Mouse (Mus musculus): ENCODE measurements at regions not wholly inside any gene's neighbourhood (a gene's known extent, or its start where the extent isn't known, plus 50 kb on each side); places are given as distances from the start of the nearest gene placed in this dataset.

DNA sequence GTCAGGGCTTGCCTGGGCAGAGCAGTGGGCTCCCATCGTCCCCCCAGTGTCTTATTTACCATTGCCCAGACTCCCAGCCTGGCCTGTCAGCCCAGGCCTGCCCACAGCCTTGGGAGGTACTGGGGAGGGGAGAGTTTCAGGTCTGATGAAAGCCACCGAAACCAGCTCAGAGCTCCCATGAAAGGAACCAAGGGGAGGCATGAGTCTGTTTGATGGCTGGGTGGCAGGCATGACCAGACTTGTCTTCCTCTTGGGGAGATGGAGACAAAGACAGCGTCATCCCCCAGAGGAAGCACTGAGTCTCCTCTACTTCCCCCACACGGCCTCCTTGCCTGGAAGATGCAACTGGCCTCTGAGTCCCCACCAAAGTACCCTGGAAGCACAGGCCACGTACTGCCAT is 196.7 kb downstream of the Opa1 start:
- H3K9me3 ChIP-seq (ENCODE audit: control insufficient read depth, low read length): no peaks in the 10 kb centered on the region
- 70% methylated on average over 5 of the region's 5 CpGs for WGBS
- no peak overlapping the region for H3K27ac ChIP-seq (ENCODE audit: low read depth, low read length)
- no peak; the same call in 1 of the 2 replicates for ATAC-seq (ENCODE audit: low FRiP score, low TSS enrichment)
- H3K4me2 ChIP-seq (replicated peaks; ENCODE audit: low read depth, low read length): no peak overlapping the region
- no peaks in the 10 kb centered on the region for H3K36me3 ChIP-seq (ENCODE audit: control insufficient read depth, insufficient read depth, low read length)
- H3K4me3 ChIP-seq (ENCODE audit: low read length): no peak overlapping the region
- H3K9ac ChIP-seq (ENCODE audit: low read depth, low read length): no peak overlapping the region
- H3K27me3 ChIP-seq (ENCODE audit: control insufficient read depth, insufficient read depth, low read length): no peaks in the 10 kb centered on the region
- H3K4me1 ChIP-seq (ENCODE audit: control insufficient read depth, insufficient read depth, low read length): peaks cover 10% of the 10 kb centered on the region

DNA sequence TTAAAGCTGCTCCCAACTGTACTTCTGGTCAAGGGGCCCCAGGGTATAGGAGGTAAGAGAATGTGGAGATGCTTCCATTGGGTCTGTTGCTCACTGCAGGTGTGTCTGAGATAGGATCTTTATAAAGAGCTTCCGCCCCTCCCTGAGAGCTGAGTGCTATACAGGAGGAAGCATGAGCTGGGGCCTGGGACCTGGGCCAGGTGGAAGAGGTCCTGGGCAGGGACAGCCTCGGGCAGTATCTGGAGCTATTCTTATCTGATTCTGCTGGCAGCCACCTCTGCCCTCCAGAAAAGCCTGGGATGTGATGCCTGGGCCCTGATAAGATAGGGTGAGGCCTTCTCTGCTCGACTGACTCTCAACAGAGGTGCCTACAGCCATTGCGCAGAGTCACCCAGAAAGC is 203.3 kb downstream of the Opa1 start:
- Histone ChIP-seq H3K9me3 (ENCODE audit: control insufficient read depth, low read length) (peaks cover 3% of the 10 kb centered on the region; the same call in 1 of the 2 replicates), H3K4me1 (ENCODE audit: control insufficient read depth, insufficient read depth, low read length) (no peaks in the 10 kb centered on the region), H3K27me3 (ENCODE audit: control insufficient read depth, insufficient read depth, low read length) (no peaks in the 10 kb centered on the region), H3K36me3 (ENCODE audit: control insufficient read depth, insufficient read depth, low read length) (no peaks in the 10 kb centered on the region), H3K27ac (ENCODE audit: low read depth, low read length) (no peak overlapping the region), H3K4me2 (replicated peaks; ENCODE audit: low read depth, low read length) (no peak overlapping the region), H3K4me3 (ENCODE audit: low read length) (no peak overlapping the region), H3K9ac (ENCODE audit: low read depth, low read length) (no peak overlapping the region)
- ATAC-seq (ENCODE audit: low FRiP score, low TSS enrichment): no peak
- 86% methylated on average over 4 of the region's 4 CpGs for WGBS

DNA sequence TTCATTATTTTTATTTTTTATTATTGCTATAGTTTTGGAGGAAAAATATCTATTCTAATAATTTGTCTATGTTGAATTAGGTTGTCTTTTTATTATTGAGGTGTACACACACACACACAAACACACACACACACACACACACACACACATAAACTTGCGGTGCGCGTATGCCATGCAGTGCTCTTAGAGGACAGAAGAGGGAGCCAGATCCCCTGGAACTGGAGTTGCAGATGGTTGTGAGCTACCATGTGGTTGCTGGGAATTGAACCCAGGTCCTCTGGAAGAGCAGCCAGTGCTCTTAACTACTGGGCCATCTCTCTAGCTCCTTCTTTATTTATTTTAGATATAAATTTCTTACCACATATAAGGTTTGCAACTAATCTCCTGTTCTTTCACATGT is 206.0 kb downstream of the Opa1 start:
- no peak for ATAC-seq (ENCODE audit: low FRiP score, low TSS enrichment)
- Histone ChIP-seq H3K27ac (ENCODE audit: low read depth, low read length) (no peak overlapping the region), H3K9ac (ENCODE audit: low read depth, low read length) (no peak overlapping the region), H3K4me2 (replicated peaks; ENCODE audit: low read depth, low read length) (no peak overlapping the region), H3K27me3 (ENCODE audit: control insufficient read depth, insufficient read depth, low read length) (no peaks in the 10 kb centered on the region), H3K9me3 (ENCODE audit: control insufficient read depth, low read length) (peaks cover 3% of the 10 kb centered on the region; the same call in 1 of the 2 replicates), H3K36me3 (ENCODE audit: control insufficient read depth, insufficient read depth, low read length) (no peaks in the 10 kb centered on the region), H3K4me3 (ENCODE audit: low read length) (no peak overlapping the region), H3K4me1 (ENCODE audit: control insufficient read depth, insufficient read depth, low read length) (peaks cover 3% of the 10 kb centered on the region; the same call in 1 of the 2 replicates)
- 98% methylated on average over 3 of the region's 3 CpGs for WGBS

DNA sequence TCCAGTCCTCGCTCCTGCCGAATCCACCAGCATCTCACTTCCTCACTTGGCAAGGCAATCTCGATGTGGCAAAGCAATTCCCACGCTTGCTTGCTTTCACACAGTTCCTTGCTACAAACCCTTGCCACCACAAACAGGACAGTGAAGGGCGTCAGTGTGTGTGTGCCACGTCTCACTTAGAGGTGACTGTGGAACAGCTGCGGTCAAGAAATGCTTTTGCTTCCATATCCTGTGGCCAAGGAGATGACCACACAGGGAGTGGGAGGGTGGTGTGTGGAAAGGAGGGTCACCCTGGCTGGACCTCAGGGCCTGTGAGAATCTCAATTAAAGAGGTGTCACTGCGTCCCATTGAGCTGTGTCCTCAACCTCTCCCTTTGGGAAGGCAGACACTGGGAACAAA is 207.4 kb downstream of the Opa1 start:
- H3K36me3 ChIP-seq (ENCODE audit: control insufficient read depth, insufficient read depth, low read length): no peaks in the 10 kb centered on the region
- no peak for ATAC-seq (ENCODE audit: low FRiP score, low TSS enrichment)
- peak overlapping the region; percentile 94 for H3K27ac ChIP-seq (ENCODE audit: low read depth, low read length)
- H3K4me1 ChIP-seq (ENCODE audit: control insufficient read depth, insufficient read depth, low read length): peaks cover 3% of the 10 kb centered on the region; the same call in 1 of the 2 replicates
- no peak overlapping the region for H3K4me3 ChIP-seq (ENCODE audit: low read length)
- H3K4me2 ChIP-seq (replicated peaks; ENCODE audit: low read depth, low read length): no peak overlapping the region
- peaks cover 3% of the 10 kb centered on the region; the same call in 1 of the 2 replicates for H3K9me3 ChIP-seq (ENCODE audit: control insufficient read depth, low read length)
- H3K27me3 ChIP-seq (ENCODE audit: control insufficient read depth, insufficient read depth, low read length): no peaks in the 10 kb centered on the region
- no peak overlapping the region for H3K9ac ChIP-seq (ENCODE audit: low read depth, low read length)
- WGBS: 73% methylated on average over 8 of the region's 8 CpGs

DNA sequence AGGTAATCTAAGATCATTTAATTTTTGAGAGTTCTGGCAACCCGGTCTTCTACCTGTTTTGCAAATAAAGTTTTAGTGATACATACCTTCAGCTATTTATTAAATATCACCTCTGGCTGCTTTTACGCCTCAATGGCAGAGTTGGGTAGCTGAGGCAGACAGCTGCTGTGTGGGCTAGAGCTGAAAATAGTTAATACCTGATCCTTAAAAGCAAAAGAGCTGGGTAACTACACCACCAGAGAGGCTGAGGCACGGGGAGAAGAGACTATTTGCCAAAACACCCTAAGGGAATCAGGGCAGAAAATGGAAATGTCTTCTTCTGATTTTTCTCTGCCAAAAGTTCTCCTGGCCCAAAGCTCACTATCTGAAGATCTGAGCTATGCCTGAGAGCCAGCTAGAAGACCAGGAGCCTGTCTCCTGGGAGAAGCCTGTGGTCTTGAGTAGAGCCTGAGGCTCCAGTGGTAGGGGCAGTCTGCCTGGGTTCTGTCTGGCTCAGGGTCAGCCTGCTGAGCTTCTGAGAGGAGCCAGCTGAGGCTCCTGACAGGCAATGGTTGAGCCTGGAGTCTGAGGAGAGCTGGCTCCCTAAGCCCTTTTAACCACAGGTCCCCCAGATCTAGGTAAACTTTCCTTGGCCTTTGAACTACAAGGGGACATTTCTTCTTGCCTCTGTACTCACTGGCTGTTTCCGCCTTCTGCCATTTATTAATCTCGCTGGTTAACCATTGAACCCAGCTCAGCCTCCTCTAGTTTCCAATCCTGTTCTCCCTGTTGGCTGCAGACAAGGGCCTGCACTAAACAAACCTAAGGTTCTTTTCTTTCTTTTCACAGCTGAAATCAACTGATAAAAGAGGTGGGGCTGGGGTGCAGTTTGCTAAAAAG is 208.7 kb downstream of the Opa1 start:
- WGBS: 59% methylated on average over 5 of the region's 5 CpGs
- H3K4me1 ChIP-seq (ENCODE audit: control insufficient read depth, insufficient read depth, low read length): peaks cover 3% of the 10 kb centered on the region; the same call in 1 of the 2 replicates
- H3K9me3 ChIP-seq (ENCODE audit: control insufficient read depth, low read length): peaks cover 3% of the 10 kb centered on the region; the same call in 1 of the 2 replicates
- H3K27ac ChIP-seq (ENCODE audit: low read depth, low read length): peak overlapping the region; percentile 94
- no peaks in the 10 kb centered on the region for H3K36me3 ChIP-seq (ENCODE audit: control insufficient read depth, insufficient read depth, low read length)
- H3K4me2 ChIP-seq (replicated peaks; ENCODE audit: low read depth, low read length): peak overlapping the region; percentile 8; the same call in 1 of the 2 replicates
- no peaks in the 10 kb centered on the region for H3K27me3 ChIP-seq (ENCODE audit: control insufficient read depth, insufficient read depth, low read length)
- no peak overlapping the region for H3K4me3 ChIP-seq (ENCODE audit: low read length)
- no peak overlapping the region for H3K9ac ChIP-seq (ENCODE audit: low read depth, low read length)
- ATAC-seq (ENCODE audit: low FRiP score, low TSS enrichment): peak; percentile 84

DNA sequence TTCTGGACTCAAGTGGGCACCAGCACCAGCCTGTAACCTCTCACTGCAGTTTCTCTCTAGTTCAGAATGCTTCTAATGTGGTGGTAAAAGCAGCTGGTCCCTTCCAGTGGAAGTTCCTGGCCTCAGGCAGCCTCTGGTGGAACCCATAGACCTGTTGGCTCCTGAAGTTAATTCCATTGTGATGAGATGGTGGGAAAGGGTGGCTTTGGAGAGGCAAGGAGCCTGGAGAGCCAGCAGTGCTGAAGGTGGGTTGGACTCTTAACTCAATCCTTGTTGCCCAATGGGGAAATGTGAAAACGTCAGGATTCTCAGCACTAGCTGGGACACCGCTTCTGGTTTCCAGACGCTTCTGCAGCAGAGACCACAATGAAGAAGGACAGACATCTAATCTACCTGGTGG is 210.9 kb downstream of the Opa1 start:
- Histone ChIP-seq H3K9ac (ENCODE audit: low read depth, low read length) (no peak overlapping the region), H3K4me1 (ENCODE audit: control insufficient read depth, insufficient read depth, low read length) (peaks cover 3% of the 10 kb centered on the region; the same call in 1 of the 2 replicates), H3K36me3 (ENCODE audit: control insufficient read depth, insufficient read depth, low read length) (no peaks in the 10 kb centered on the region), H3K4me2 (replicated peaks; ENCODE audit: low read depth, low read length) (no peak overlapping the region), H3K4me3 (ENCODE audit: low read length) (no peak overlapping the region), H3K27ac (ENCODE audit: low read depth, low read length) (no peak overlapping the region), H3K27me3 (ENCODE audit: control insufficient read depth, insufficient read depth, low read length) (no peaks in the 10 kb centered on the region), H3K9me3 (ENCODE audit: control insufficient read depth, low read length) (peaks cover 3% of the 10 kb centered on the region; the same call in 1 of the 2 replicates)
- 90% methylated on average over 3 of the region's 3 CpGs for WGBS
- no peak for ATAC-seq (ENCODE audit: low FRiP score, low TSS enrichment)

DNA sequence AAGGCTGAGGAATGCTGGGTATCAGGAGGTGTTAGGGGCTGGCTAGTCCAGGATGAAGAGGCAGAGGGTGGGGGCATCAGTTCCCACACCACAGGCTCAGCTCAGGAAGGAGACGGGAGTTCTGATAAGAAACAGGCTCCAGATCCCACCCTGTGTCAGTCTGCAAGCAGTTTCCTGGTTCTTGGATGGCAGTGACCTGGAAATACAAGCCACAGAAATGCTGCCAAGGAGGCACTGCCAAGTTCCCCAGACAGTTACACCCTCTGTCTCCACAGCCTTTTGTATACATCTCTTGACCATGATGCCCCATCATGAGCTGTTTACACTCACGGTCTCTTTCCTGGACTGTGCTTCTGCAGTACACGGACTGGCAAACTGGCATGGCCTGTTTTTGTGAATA is 220.1 kb downstream of the Opa1 start:
- Histone ChIP-seq H3K36me3 (ENCODE audit: control insufficient read depth, insufficient read depth, low read length) (no peaks in the 10 kb centered on the region), H3K27me3 (ENCODE audit: control insufficient read depth, insufficient read depth, low read length) (no peaks in the 10 kb centered on the region), H3K4me2 (replicated peaks; ENCODE audit: low read depth, low read length) (no peak overlapping the region), H3K9me3 (ENCODE audit: control insufficient read depth, low read length) (no peaks in the 10 kb centered on the region), H3K27ac (ENCODE audit: low read depth, low read length) (no peak overlapping the region), H3K9ac (ENCODE audit: low read depth, low read length) (no peak overlapping the region), H3K4me3 (ENCODE audit: low read length) (no peak overlapping the region), H3K4me1 (ENCODE audit: control insufficient read depth, insufficient read depth, low read length) (peaks cover 9% of the 10 kb centered on the region)
- no peak for ATAC-seq (ENCODE audit: low FRiP score, low TSS enrichment)
- 63% methylated on average over 3 of the region's 3 CpGs for WGBS

DNA sequence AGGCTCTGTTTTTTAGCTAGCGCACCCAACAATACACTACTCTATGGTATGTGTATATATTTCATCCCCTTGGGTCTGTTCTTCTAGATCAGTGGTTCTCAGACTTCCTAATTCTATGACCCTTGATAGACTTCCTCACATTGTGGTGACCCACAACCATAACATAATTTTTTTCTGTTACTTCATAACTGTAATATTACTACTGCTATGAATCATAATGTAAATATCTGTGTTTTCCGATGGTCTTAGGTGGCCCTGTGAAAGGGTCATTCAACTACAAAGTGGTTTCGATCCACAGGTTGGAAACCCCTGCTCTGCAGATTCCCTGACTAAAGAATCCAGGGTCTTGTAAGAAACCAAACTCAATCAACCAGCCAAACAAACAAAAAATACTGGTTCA is 220.8 kb downstream of the Opa1 start:
- H3K27me3 ChIP-seq (ENCODE audit: control insufficient read depth, insufficient read depth, low read length): no peaks in the 10 kb centered on the region
- no peak overlapping the region for H3K4me3 ChIP-seq (ENCODE audit: low read length)
- H3K36me3 ChIP-seq (ENCODE audit: control insufficient read depth, insufficient read depth, low read length): no peaks in the 10 kb centered on the region
- H3K27ac ChIP-seq (ENCODE audit: low read depth, low read length): no peak overlapping the region
- no peak overlapping the region for H3K9ac ChIP-seq (ENCODE audit: low read depth, low read length)
- no peak for ATAC-seq (ENCODE audit: low FRiP score, low TSS enrichment)
- peaks cover 9% of the 10 kb centered on the region for H3K4me1 ChIP-seq (ENCODE audit: control insufficient read depth, insufficient read depth, low read length)
- WGBS: 82% methylated on average over 3 of the region's 3 CpGs
- no peak overlapping the region for H3K4me2 ChIP-seq (replicated peaks; ENCODE audit: low read depth, low read length)
- no peaks in the 10 kb centered on the region for H3K9me3 ChIP-seq (ENCODE audit: control insufficient read depth, low read length)

DNA sequence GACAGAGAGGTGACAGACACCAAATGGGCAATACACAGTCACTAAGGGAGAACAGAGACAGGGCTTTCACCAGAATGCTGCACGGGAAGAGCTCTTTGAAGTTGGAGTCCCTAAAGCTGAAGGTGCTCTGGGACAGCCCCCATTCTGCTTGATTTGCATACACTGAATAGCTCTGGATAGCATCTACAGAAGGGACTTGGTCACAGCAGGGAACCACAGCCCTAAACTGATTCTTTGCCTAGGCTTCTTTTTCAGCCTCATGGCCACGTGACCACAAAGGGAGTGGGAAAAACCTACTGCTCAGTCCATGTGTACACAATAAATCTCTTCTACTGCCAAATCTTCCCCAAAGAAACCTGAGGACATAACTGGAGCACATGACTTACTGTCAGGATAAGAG is 221.3 kb downstream of the Opa1 start:
- WGBS: 28% methylated on average over 2 of the region's 2 CpGs
- no peak for ATAC-seq (ENCODE audit: low FRiP score, low TSS enrichment)
- Histone ChIP-seq H3K9ac (ENCODE audit: low read depth, low read length) (no peak overlapping the region), H3K27me3 (ENCODE audit: control insufficient read depth, insufficient read depth, low read length) (no peaks in the 10 kb centered on the region), H3K9me3 (ENCODE audit: control insufficient read depth, low read length) (no peaks in the 10 kb centered on the region), H3K27ac (ENCODE audit: low read depth, low read length) (no peak overlapping the region), H3K4me2 (replicated peaks; ENCODE audit: low read depth, low read length) (no peak overlapping the region), H3K4me3 (ENCODE audit: low read length) (no peak overlapping the region), H3K4me1 (ENCODE audit: control insufficient read depth, insufficient read depth, low read length) (peaks cover 9% of the 10 kb centered on the region), H3K36me3 (ENCODE audit: control insufficient read depth, insufficient read depth, low read length) (no peaks in the 10 kb centered on the region)

Measured in kidney, embryonic 14.5 days (tissue).